Comparison of ENCODE assay signal across 8 mouse cellular contexts in genomic region chr6:83913710-83914109, GRCm38 (mm10). TPM values are rescaled to one million over a fixed set of nuclear protein-coding genes. Genes with fewer than 3 reads are reported as not detected.
DNase-seq lines count a peak whose midpoint lies in the region; ATAC-seq and TF ChIP-seq lines count a peak whose summit lies in the region.

No protein-coding gene starts in this region.

- 23% methylated on average over 4 of the region's 4 CpGs for WGBS in heart, embryonic 12.5 days
- 49% methylated on average over 4 of the region's 4 CpGs for WGBS in forebrain, embryonic 11.5 days
- WGBS in limb, embryonic 13.5 days, result 43% methylated on average over 4 of the region's 4 CpGs

- no peaks in the 10 kb centered on the region for H3K36me3 ChIP-seq in heart, embryonic 12.5 days
- H3K36me3 ChIP-seq in MEL (ENCODE audit: control insufficient read depth in 1 of 2, insufficient read depth in 2 of 2, low read length in 2 of 2), result peaks cover 0 to 6% of the 10 kb centered on the region in 2 experiments; a peak in 2 of 4 replicates
- no peaks in the 10 kb centered on the region for H3K36me3 ChIP-seq in forebrain, embryonic 11.5 days (ENCODE audit: control insufficient read depth, insufficient read depth, low read length)
- no peaks in the 10 kb centered on the region for H3K36me3 ChIP-seq in limb, embryonic 13.5 days

- TF ChIP-seq POLR2A in MEL (IDR thresholded peaks at IDR 0.05; ENCODE audit: control insufficient read depth in 1 of 2, insufficient read depth in 1 of 2, low read depth in 1 of 2, low read length in 2 of 2, poor library complexity in 1 of 2), result no peak

- H3K27me3 ChIP-seq in heart, embryonic 12.5 days (replicated peaks), result no peaks in the 10 kb centered on the region
- H3K27me3 ChIP-seq in MEL (ENCODE audit: control insufficient read depth in 1 of 2, insufficient read depth in 2 of 2, low read length in 2 of 2), result no peaks in the 10 kb centered on the region; a peak in 1 of 4 replicates
- no peaks in the 10 kb centered on the region for H3K27me3 ChIP-seq in forebrain, embryonic 11.5 days (ENCODE audit: control insufficient read depth, insufficient read depth, low read length)
- 0 out of 2 replicates have a peak, but pooled peaks cover 4% of the 10 kb centered on the region for H3K27me3 ChIP-seq in limb, embryonic 13.5 days

- H3K4me3 ChIP-seq in heart, embryonic 12.5 days, result no peak overlapping the region
- 0 out of 4 replicates have a peak overlapping the region, but pooled peaks of 1 of the 2 experiments have one; percentile 5 for H3K4me3 ChIP-seq in MEL (ENCODE audit: control insufficient read depth in 1 of 2, insufficient read depth in 1 of 2, low read depth in 2 of 2, low read length in 2 of 2)
- H3K4me3 ChIP-seq in forebrain, embryonic 11.5 days (ENCODE audit: low read depth, low read length), result no peak overlapping the region
- H3K4me3 ChIP-seq in limb, embryonic 13.5 days, result no peak overlapping the region

- peak overlapping the region; percentile 77; the same call in 1 of the 2 replicates for H3K4me2 ChIP-seq in heart, embryonic 12.5 days
- H3K4me2 ChIP-seq in forebrain, embryonic 11.5 days (ENCODE audit: low read depth, low read length, severe bottlenecking), result peak overlapping the region; percentile 18; the same call in 1 of the 2 replicates
- peak overlapping the region; percentile 12; the same call in 1 of the 2 replicates for H3K4me2 ChIP-seq in limb, embryonic 13.5 days (replicated peaks)

- no peak overlapping the region for H3K27ac ChIP-seq in heart, embryonic 12.5 days (ENCODE audit: poor library complexity, severe bottlenecking)
- H3K27ac ChIP-seq in MEL (ENCODE audit: control insufficient read depth, low read depth, low read length), result no peak overlapping the region
- H3K27ac ChIP-seq in forebrain, embryonic 11.5 days (ENCODE audit: low read depth, low read length), result no peak overlapping the region
- no peak overlapping the region for H3K27ac ChIP-seq in limb, embryonic 13.5 days

- H3K79me2 ChIP-seq in MEL (ENCODE audit: control insufficient read depth, insufficient read depth, low read length, poor library complexity), result peaks cover 26% of the 10 kb centered on the region

- no peak for ATAC-seq in heart, embryonic 12.5 days (ENCODE audit: insufficient number of reproducible peaks, low FRiP score)
- no peak for ATAC-seq in forebrain, embryonic 11.5 days (replicated peaks; ENCODE audit: low FRiP score)
- ATAC-seq in limb, embryonic 13.5 days (ENCODE audit: low FRiP score, low read depth), result no peak

- TF ChIP-seq EP300 in MEL (IDR thresholded peaks at IDR 0.05; ENCODE audit: low read depth in 1 of 2, low read length in 2 of 2), result no peak

- no peak overlapping the region for H3K9ac ChIP-seq in heart, embryonic 12.5 days
- H3K9ac ChIP-seq in MEL (ENCODE audit: control insufficient read depth, low read depth, low read length, poor library complexity, severe bottlenecking), result no peak overlapping the region
- no peak overlapping the region; the same call in 1 of the 2 replicates for H3K9ac ChIP-seq in forebrain, embryonic 11.5 days (ENCODE audit: low read length)
- H3K9ac ChIP-seq in limb, embryonic 13.5 days, result no peak overlapping the region

- TF ChIP-seq CTCF in MEL (IDR thresholded peaks at IDR 0.05 in 2 of 3, conservative IDR thresholded peaks at IDR 0.05 in 1 of 3; ENCODE audit: control insufficient read depth in 1 of 3, insufficient read depth in 1 of 3, low read depth in 2 of 3, low read length in 3 of 3, poor library complexity in 1 of 3, severe bottlenecking in 1 of 3), result no peak

- TF ChIP-seq RAD21 in MEL (IDR thresholded peaks at IDR 0.05; ENCODE audit: low read depth, low read length), result no peak

- DNase-seq in heart, adult 9 months (ENCODE audit: low spot score in 2 of 2), result no peak
- no peak for DNase-seq in MEL (ENCODE audit: low read depth, low spot score)
- DNase-seq in forebrain, embryonic 11.5 days (ENCODE audit: low spot score), result peak; percentile 52
- no peak for DNase-seq in yolk sac, embryonic 10.5 days (ENCODE audit: low spot score)
- no peak for DNase-seq in adrenal gland, postnatal 10 days
- DNase-seq in retina, embryonic 14.5 days (ENCODE audit: low spot score), result no peak

- no peaks in the 10 kb centered on the region for H3K4me1 ChIP-seq in heart, embryonic 12.5 days (replicated peaks)
- peaks cover 0 to 5% of the 10 kb centered on the region in 2 experiments; a peak in 2 of 4 replicates for H3K4me1 ChIP-seq in MEL (ENCODE audit: control insufficient read depth in 1 of 2, insufficient read depth in 2 of 2, low read length in 2 of 2)
- no peaks in the 10 kb centered on the region for H3K4me1 ChIP-seq in forebrain, embryonic 11.5 days (replicated peaks; ENCODE audit: control insufficient read depth, insufficient read depth, low read length)
- H3K4me1 ChIP-seq in limb, embryonic 13.5 days, result no peaks in the 10 kb centered on the region

- H3K9me3 ChIP-seq in heart, embryonic 12.5 days (replicated peaks), result no peaks in the 10 kb centered on the region
- no peaks in the 10 kb centered on the region for H3K9me3 ChIP-seq in MEL (replicated peaks; ENCODE audit: insufficient read depth, low read length)
- H3K9me3 ChIP-seq in forebrain, embryonic 11.5 days (ENCODE audit: control insufficient read depth, low read length), result no peaks in the 10 kb centered on the region
- H3K9me3 ChIP-seq in limb, embryonic 13.5 days, result no peaks in the 10 kb centered on the region

TF ChIP-seq in MEL, 35 proteins besides CTCF, POLR2A, EP300 and RAD21:
- no peak; the same call in 1 of the 2 replicates for TF ChIP-seq KAT2A (conservative IDR thresholded peaks at IDR 0.05; ENCODE audit: low read depth, low read length)
- 0 out of 2 replicates have a peak, but pooled peaks have one; percentile 7 for TF ChIP-seq TCF12 (IDR thresholded peaks at IDR 0.05; ENCODE audit: low read depth, low read length)
- TF ChIP-seq RCOR1 (IDR thresholded peaks at IDR 0.05; ENCODE audit: low read depth, low read length), result peak; percentile 63
- TF ChIP-seq TAL1 (IDR thresholded peaks at IDR 0.05; ENCODE audit: low read length), result no peak
- peak; percentile 27; the same call in 1 of the 2 replicates for TF ChIP-seq GATA1 (IDR thresholded peaks at IDR 0.05; ENCODE audit: low read depth, low read length)
- TF ChIP-seq TBP (IDR thresholded peaks at IDR 0.05; ENCODE audit: low read depth, low read length), result peak; percentile 98

RNA-seq across cellular contexts. Expression of gene Zfp638, which starts 46.8 kb away (rescaled TPM):
- 53.2 and 56.0 TPM in 2 replicates for polyA plus RNA-seq in heart, embryonic 12.5 days (2016; fragmentation: Nextera tagmentation; extraction: Ambion mirVana)
- total RNA-seq in MEL (2012; rRNA removed), result 50.1 and 53.0 TPM in 2 replicates
- 10 to 100 TPM; 61.2 to 69.0 TPM for polyA plus RNA-seq in MEL (2012; ENCODE audit: insufficient read depth in 1 of 2, insufficient read length in 2 of 2, low read depth in 1 of 2, low replicate concordance in 2 of 2, missing spikeins in 1 of 2)
- 97.5 and 108 TPM in 2 replicates for polyA plus RNA-seq in forebrain, embryonic 11.5 days (2014; fragmentation: Nextera tagmentation; extraction: Ambion mirVana)
- 64.1 and 71.7 TPM in 2 replicates for polyA plus RNA-seq in limb, embryonic 13.5 days (2015; fragmentation: Nextera tagmentation; extraction: Ambion mirVana)
- total RNA-seq in adrenal gland, postnatal 10 days (2021), result 10 to 100 TPM; 69.6 to 82.5 TPM

Comparison
In these comparisons a context has a peak if more than half of its experiments do, and no peak if none do; other contexts are left out.
1. H3K4me2 ChIP-seq: peak in every context shown above with its lines; median percentile 77 in heart, embryonic 12.5 days; 18 in forebrain, embryonic 11.5 days; 12 in limb, embryonic 13.5 days.